Mouse (Mus musculus) neural tube, embryonic 15.5 days (tissue): ENCODE measurements at regions not wholly inside any gene's neighbourhood (a gene's known extent, or its start where the extent isn't known, plus 50 kb on each side); places are given as distances from the start of the nearest gene placed in this dataset.
A peak's percentile ranks its signal among the peaks of the same experiment; 100 is the strongest.

Experiments used
- ATAC-seq: fragments of 200-750 bp; cut with Nextera tagmentation; 2 replicates; pipeline ENCODE4 v1.8.0; 2017; ENCODE audit warnings: mild to moderate bottlenecking, moderate TSS enrichment, moderate library complexity; ENCODE audit not compliant: low FRiP score
- H3K27ac ChIP-seq: fragments of 300-500 bp; sonication (generic); replicated peaks from 2 replicates; pipeline ENCODE4 v1.5.1; 2015; ENCODE audit warnings: mild to moderate bottlenecking, inconsistent platforms
- H3K27me3 ChIP-seq: fragments of 300-500 bp; sonication (generic); replicated peaks from 2 replicates; pipeline ENCODE4 v1.6.1; 2015; ENCODE audit warnings: inconsistent platforms
- H3K36me3 ChIP-seq: fragments of 300-500 bp; sonication (generic); 2 replicates; pipeline ENCODE4 v1.6.1; 2015; ENCODE audit warnings: inconsistent platforms
- H3K4me1 ChIP-seq: fragments of 300-500 bp; sonication (generic); 2 replicates; pipeline ENCODE4 v1.6.1; 2015; ENCODE audit warnings: inconsistent platforms
- H3K4me2 ChIP-seq: fragments of 300-500 bp; sonication (generic); 2 replicates; pipeline ENCODE4 v1.6.1; 2015; ENCODE audit warnings: inconsistent platforms, mild to moderate bottlenecking, moderate library complexity
- H3K4me3 ChIP-seq: fragments of 300-500 bp; sonication (generic); replicated peaks from 2 replicates; pipeline ENCODE4 v1.5.1; 2015; ENCODE audit warnings: mild to moderate bottlenecking, inconsistent platforms
- H3K9ac ChIP-seq: fragments of 300-500 bp; sonication (generic); replicated peaks from 2 replicates; pipeline ENCODE4 v1.6.1; 2015; ENCODE audit warnings: mild to moderate bottlenecking, inconsistent platforms
- H3K9me3 ChIP-seq: fragments of 300-500 bp; sonication (generic); replicated peaks from 2 replicates; pipeline ENCODE4 v1.6.1; 2016; ENCODE audit warnings: inconsistent platforms
- WGBS: fragments of 180-500 bp; shearing (Covaris S2); methylation state at CpG from one replicate; pipeline ENCODE4 v1.1.7; 2015; ENCODE audit warnings: mixed read lengths; 5-methylcytosine and 5-hydroxymethylcytosine counted together

- H3K27me3 ChIP-seq = no peaks in the 10 kb centered on the region
- no peak overlapping the region for H3K27ac ChIP-seq
- H3K9ac ChIP-seq = no peak overlapping the region
- no peaks in the 10 kb centered on the region; the same call in 1 of the 2 replicates for H3K9me3 ChIP-seq
- ATAC-seq = no peak
- no peak overlapping the region for H3K4me3 ChIP-seq
- H3K4me2 ChIP-seq = no peak overlapping the region
- H3K4me1 ChIP-seq = no peaks in the 10 kb centered on the region
- H3K36me3 ChIP-seq = no peaks in the 10 kb centered on the region
- 47% methylated on average over 3 of the region's 3 CpGs for WGBS
Observed at GRCm38 (mm10) chr1:35435721-35436120, 585.9 kb downstream of the Plekhb2 start.

GRCm38 (mm10) chr1:35447345-35447744 is 597.6 kb downstream of the Plekhb2 start:
- Histone ChIP-seq H3K27me3 (no peaks in the 10 kb centered on the region), H3K4me3 (no peak overlapping the region), H3K4me2 (no peak overlapping the region), H3K9me3 (no peaks in the 10 kb centered on the region), H3K27ac (no peak overlapping the region), H3K4me1 (peaks cover under 1% of the 10 kb centered on the region; the same call in 1 of the 2 replicates), H3K36me3 (no peaks in the 10 kb centered on the region), H3K9ac (no peak overlapping the region)
- ATAC-seq = no peak

- Histone ChIP-seq H3K27me3 (no peaks in the 10 kb centered on the region), H3K9me3 (no peaks in the 10 kb centered on the region), H3K27ac (no peak overlapping the region), H3K4me1 (peaks cover 10% of the 10 kb centered on the region; the same call in 1 of the 2 replicates), H3K9ac (no peak overlapping the region), H3K4me2 (peak overlapping the region; percentile 27; the same call in 1 of the 2 replicates), H3K4me3 (no peak overlapping the region), H3K36me3 (no peaks in the 10 kb centered on the region)
- WGBS = 57% methylated on average over 19 of the region's 19 CpGs
- peak; percentile 66; the same call in 1 of the 2 replicates for ATAC-seq
Observed at GRCm38 (mm10) chr1:35452441-35453107, 602.8 kb downstream of the Plekhb2 start.

GRCm38 (mm10) chr1:35457591-35457990 is 607.8 kb downstream of the Plekhb2 start:
- Histone ChIP-seq H3K4me3 (no peak overlapping the region), H3K4me2 (no peak overlapping the region), H3K27me3 (no peaks in the 10 kb centered on the region), H3K9ac (no peak overlapping the region), H3K27ac (no peak overlapping the region), H3K4me1 (peaks cover 10% of the 10 kb centered on the region; the same call in 1 of the 2 replicates), H3K36me3 (no peaks in the 10 kb centered on the region), H3K9me3 (no peaks in the 10 kb centered on the region)
- 16% methylated on average over 9 of the region's 9 CpGs for WGBS
- no peak for ATAC-seq

GRCm38 (mm10) chr1:35465081-35465480 is 603.1 kb upstream of the Hs6st1 start:
- Histone ChIP-seq H3K36me3 (no peaks in the 10 kb centered on the region), H3K27ac (no peak overlapping the region), H3K9me3 (no peaks in the 10 kb centered on the region), H3K4me3 (no peak overlapping the region), H3K4me1 (no peaks in the 10 kb centered on the region), H3K27me3 (no peaks in the 10 kb centered on the region), H3K4me2 (no peak overlapping the region), H3K9ac (no peak overlapping the region)
- 40% methylated on average over 3 of the region's 3 CpGs for WGBS
- ATAC-seq = no peak

DNA sequence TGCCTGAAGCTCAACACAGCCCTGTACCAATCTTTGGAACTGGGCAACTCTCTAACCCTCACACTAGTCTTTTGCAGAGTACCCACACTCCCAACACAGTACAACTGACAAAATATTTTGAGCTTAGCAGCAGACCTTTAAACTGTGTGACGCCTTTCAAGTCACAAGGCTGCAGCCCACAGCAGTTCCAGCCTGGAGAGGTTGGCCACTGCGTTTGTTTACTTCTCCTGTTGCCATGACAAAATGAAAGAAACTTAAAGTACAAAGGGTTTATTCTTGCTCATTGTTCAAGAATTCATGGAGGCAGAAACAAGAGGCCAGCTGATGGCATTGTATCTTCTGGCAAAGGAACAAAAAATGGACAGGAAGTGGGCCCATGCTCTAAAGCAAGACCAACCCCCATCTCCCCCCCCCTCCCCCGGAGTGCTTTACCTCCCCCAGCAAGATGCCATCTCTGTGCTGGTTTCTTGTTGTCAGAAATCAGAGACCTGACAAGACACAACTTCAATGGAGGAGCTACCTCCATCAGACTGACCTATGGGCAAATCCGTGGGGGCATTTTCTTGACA is 598.9 kb upstream of the Hs6st1 start:
- H3K36me3 ChIP-seq = no peaks in the 10 kb centered on the region

DNA sequence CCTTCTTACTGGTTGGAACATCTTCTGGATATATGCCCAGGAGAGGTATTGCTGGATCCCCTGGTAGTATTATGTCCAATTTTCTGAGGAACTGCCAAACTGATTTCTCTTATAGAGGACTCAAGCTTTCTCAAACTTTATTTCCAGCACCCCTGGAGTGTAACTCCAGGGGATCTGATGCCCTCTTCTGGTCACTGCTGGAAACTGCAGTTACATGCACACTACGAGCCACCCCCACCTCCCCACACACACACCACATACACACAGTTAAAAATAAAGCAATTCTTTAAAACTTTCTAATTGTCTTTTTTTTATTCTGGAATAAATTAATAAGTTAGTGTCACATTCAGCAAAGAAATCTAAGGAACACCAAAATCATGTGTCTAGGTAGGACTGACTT is 589.9 kb upstream of the Hs6st1 start:
- 86% methylated on average over 1 of the region's 1 CpGs for WGBS
- Histone ChIP-seq H3K4me1 (no peaks in the 10 kb centered on the region), H3K4me2 (no peak overlapping the region), H3K36me3 (no peaks in the 10 kb centered on the region), H3K27me3 (no peaks in the 10 kb centered on the region), H3K4me3 (no peak overlapping the region), H3K27ac (no peak overlapping the region), H3K9me3 (peaks cover 10% of the 10 kb centered on the region; the same call in 1 of the 2 replicates), H3K9ac (no peak overlapping the region)
- no peak for ATAC-seq

More for the DNA sequence above, 598.9 kb upstream of the Hs6st1 start:
- H3K27me3 ChIP-seq = no peaks in the 10 kb centered on the region
- no peak overlapping the region for H3K9ac ChIP-seq
- 29% methylated on average over 4 of the region's 4 CpGs for WGBS
- no peak overlapping the region for H3K4me3 ChIP-seq
- no peak overlapping the region for H3K4me2 ChIP-seq
- ATAC-seq = no peak
- peaks cover 8% of the 10 kb centered on the region; the same call in 1 of the 2 replicates for H3K9me3 ChIP-seq
- H3K4me1 ChIP-seq = no peaks in the 10 kb centered on the region
- no peak overlapping the region for H3K27ac ChIP-seq

GRCm38 (mm10) chr1:35495963-35496362 is 572.2 kb upstream of the Hs6st1 start:
- 0 out of 2 replicates have a peak, but pooled peaks have one; percentile 53 for ATAC-seq
- H3K4me3 ChIP-seq = no peak overlapping the region
- WGBS = 12% methylated on average over 5 of the region's 5 CpGs
- H3K36me3 ChIP-seq = no peaks in the 10 kb centered on the region
- H3K9me3 ChIP-seq = no peaks in the 10 kb centered on the region
- H3K27me3 ChIP-seq = no peaks in the 10 kb centered on the region
- H3K4me1 ChIP-seq = peaks cover 6% of the 10 kb centered on the region
- 0 out of 2 replicates have a peak overlapping the region, but pooled peaks have one; percentile 28 for H3K27ac ChIP-seq
- no peak overlapping the region for H3K4me2 ChIP-seq
- no peak overlapping the region for H3K9ac ChIP-seq

GRCm38 (mm10) chr1:35522951-35523350 is 545.2 kb upstream of the Hs6st1 start:
- no peak overlapping the region for H3K4me2 ChIP-seq
- H3K27me3 ChIP-seq = no peaks in the 10 kb centered on the region
- no peak overlapping the region for H3K4me3 ChIP-seq
- no peak for ATAC-seq
- no peaks in the 10 kb centered on the region for H3K9me3 ChIP-seq
- 64% methylated on average over 5 of the region's 5 CpGs for WGBS
- H3K36me3 ChIP-seq = no peaks in the 10 kb centered on the region
- no peak overlapping the region for H3K9ac ChIP-seq
- H3K4me1 ChIP-seq = peaks cover 13% of the 10 kb centered on the region
- no peak overlapping the region for H3K27ac ChIP-seq

- Histone ChIP-seq H3K9ac (no peak overlapping the region), H3K4me1 (peaks cover 21% of the 10 kb centered on the region), H3K27me3 (no peaks in the 10 kb centered on the region), H3K9me3 (no peaks in the 10 kb centered on the region), H3K27ac (no peak overlapping the region), H3K36me3 (no peaks in the 10 kb centered on the region), H3K4me2 (no peak overlapping the region), H3K4me3 (no peak overlapping the region)
- ATAC-seq = no peak
- WGBS = 60% methylated on average over 2 of the region's 2 CpGs
Observed at GRCm38 (mm10) chr1:35523790-35524362, 544.3 kb upstream of the Hs6st1 start.

DNA sequence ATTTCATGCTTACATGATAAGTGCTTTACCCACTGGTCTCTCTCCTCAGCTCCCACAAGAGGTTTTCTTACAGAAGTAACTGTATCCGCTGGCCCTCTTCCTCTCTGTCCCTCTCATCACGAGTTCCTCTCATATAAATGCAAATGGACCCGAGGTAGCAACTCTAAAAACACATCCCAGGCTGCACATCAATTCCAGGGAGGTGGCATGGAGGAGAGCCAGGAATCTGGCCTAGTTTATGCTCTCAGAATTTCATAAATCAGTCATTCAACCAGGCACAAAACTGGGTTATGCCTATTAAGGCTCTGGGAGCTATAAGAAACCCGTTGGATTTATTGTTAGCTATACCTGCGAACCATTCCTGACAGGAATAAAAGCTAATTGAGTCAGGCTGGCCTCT is 543.4 kb upstream of the Hs6st1 start:
- Histone ChIP-seq H3K9me3 (no peaks in the 10 kb centered on the region), H3K36me3 (no peaks in the 10 kb centered on the region), H3K4me1 (peaks cover 21% of the 10 kb centered on the region), H3K27me3 (no peaks in the 10 kb centered on the region), H3K4me3 (no peak overlapping the region), H3K4me2 (no peak overlapping the region), H3K27ac (no peak overlapping the region), H3K9ac (no peak overlapping the region)
- WGBS = 26% methylated on average over 5 of the region's 5 CpGs
- ATAC-seq = no peak
